Mouse (Mus musculus): ENCODE measurements around the gene Dgke. TPM values are rescaled to one million over a fixed set of nuclear protein-coding genes. Genes with fewer than 3 reads are reported as not detected.
"Not testable (repeated sequence)": the region's sequence is repeated elsewhere in the genome, so short reads cannot be mapped to it uniquely, and the experiment has no call there.

Gene Dgke
- total RNA-seq, 2 experiments from 2014 or later = 54.2 to 55.2 TPM

DNA sequence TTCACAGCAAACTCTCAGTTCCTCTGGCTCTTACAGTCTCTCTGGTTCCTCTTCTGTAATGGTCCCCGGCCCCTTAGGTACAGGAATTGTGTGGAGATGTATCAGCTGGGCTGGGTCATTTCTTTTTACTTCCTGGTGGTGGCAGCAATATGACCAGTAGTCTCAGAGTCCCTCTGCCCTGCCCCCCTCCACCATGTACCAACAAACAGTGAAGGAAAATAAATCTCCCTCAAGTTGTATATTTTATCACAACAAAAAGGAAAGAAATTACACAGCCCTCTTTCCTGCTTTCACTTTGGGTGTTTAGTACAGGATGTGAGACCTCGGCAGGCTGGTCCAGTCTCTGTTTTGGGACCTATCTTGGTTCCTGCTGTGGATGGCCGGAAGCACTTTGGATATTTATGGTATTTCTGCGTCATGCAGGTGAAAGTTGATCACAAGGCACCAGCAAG is 9.7 kb upstream of the Dgke start:
- no peak for DNase-seq (ENCODE audit: low spot score in 2 of 2)

- peak; percentile 9 to 33 for DNase-seq (ENCODE audit: low spot score in 2 of 2)
These were observed 8.2 kb upstream of the Dgke start for GRCm38 (mm10) chr11:89074783-89075413.

GRCm38 (mm10) chr11:89073541-89073940 is 6.9 kb upstream of the Dgke start, which contains the start of gene Gm525:
Gm525 (plus strand) TSS chr11:89073841.
- no peak for DNase-seq (ENCODE audit: low spot score in 2 of 2)

GRCm38 (mm10) chr11:89071522-89071921 is 4.9 kb upstream of the Dgke start:
- DNase-seq (ENCODE audit: low spot score in 2 of 2) = no peak

DNA sequence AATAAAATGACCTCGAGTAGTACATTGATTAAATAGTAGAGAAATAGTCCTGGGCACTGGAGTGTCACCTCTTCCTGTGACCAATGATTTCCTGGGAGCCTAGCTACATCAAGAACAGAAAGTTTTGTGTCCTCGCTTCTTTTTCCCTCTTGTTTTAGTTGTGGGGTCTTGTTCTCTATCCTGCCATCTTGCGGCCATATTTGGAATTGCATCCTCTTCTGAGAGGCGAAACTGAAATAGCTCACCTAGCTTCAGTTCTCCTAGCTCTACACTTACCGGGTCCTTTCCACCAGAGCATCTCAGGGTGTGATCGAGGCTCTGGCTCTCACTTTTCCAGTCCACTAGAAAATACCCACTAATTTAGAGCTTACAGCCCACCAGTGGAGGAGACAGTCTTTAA is 2.7 kb upstream of the Dgke start:
- DNase-seq (ENCODE audit: low spot score in 2 of 2) = peak; percentile 44 to 64

- no peak for DNase-seq (ENCODE audit: low spot score in 2 of 2)
These were observed 2.0 kb upstream of the Dgke start for GRCm38 (mm10) chr11:89068649-89069048.

- DNase-seq (ENCODE audit: low spot score in 2 of 2) = no peak
These were observed 1.3 kb upstream of the Dgke start for GRCm38 (mm10) chr11:89067871-89068490.

GRCm38 (mm10) chr11:89067301-89067822 is 712 bp upstream of the Dgke start:
- DNase-seq (ENCODE audit: low spot score in 2 of 2) = no peak

- no peak for DNase-seq (ENCODE audit: low spot score in 2 of 2)
These were observed 524 bp downstream of the Dgke start for GRCm38 (mm10) chr11:89066126-89066525.

DNA sequence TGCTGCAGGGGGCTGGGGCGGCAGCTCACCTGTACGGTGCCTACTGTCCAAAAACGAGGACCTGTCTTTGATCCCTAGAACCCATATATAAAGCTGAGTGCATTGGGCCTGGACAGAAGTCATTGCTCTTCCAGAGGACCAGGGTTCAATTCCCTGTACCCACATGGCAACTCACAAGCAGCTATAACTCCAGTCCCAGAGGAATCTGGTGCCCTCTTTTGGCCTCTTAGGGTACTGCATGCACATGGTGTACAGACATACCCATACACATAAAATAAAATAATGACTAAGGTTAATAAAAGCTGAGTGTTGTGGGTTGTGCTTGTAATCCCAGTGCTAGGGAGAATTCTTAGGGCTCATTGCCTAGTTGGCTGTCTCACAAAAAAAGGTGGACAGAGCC is 1.4 kb downstream of the Dgke start:
- DNase-seq (ENCODE audit: low spot score in 2 of 2) = no peak

- no peak for DNase-seq (ENCODE audit: low spot score in 2 of 2)
These were observed 2.3 kb downstream of the Dgke start for GRCm38 (mm10) chr11:89064312-89064711.

- DNase-seq (ENCODE audit: low spot score in 2 of 2) = no peak
These were observed 5.3 kb downstream of the Dgke start for GRCm38 (mm10) chr11:89061362-89061761.

- peak; percentile 87 to 94 for DNase-seq (ENCODE audit: low spot score in 2 of 2)
These were observed 6.1 kb downstream of the Dgke start for GRCm38 (mm10) chr11:89060423-89061089.

GRCm38 (mm10) chr11:89059919-89060422 is 6.7 kb downstream of the Dgke start:
- peak; percentile 31 to 51 for DNase-seq (ENCODE audit: low spot score in 2 of 2)

- DNase-seq (ENCODE audit: low spot score in 2 of 2) = no peak
These were observed 8.0 kb downstream of the Dgke start for GRCm38 (mm10) chr11:89058515-89059270.

DNA sequence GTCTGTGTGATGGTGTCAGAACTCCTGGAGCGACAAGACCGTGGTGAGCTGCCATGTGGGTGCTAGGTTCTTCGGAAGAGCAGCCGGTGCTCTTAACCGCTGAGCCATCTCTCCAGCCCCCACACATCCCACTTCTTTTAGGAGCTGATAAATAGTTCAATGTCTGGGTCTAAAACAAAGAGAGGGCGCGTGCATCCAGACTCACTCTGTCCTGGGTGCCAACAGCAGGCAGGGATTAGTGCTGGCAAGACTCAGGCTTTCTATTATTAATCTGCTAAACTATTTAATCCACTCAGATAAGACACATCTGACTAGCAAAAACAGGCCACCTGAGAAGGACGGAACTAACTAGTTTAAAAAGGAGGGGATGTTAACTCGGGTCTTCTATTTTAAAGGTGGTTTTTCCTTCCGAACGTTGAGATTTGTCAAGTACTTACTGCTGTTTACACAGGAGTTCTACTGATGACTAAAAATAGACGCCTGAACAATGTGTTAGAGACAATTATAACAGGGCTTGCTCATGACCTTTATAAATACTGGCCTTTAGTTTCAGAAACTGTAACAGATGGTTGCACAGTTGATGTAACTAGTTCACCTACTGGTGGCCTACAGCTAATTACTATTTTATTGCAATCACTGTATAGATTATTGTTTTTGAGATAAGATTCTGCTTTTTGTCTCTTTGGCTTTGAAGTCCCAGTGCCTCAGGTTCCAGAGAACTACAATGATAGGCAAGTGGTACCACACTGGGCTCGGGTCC is 10.5 kb downstream of the Dgke start:
- DNase-seq (ENCODE audit: low spot score in 2 of 2) = no peak

- no peak for DNase-seq (ENCODE audit: low spot score in 2 of 2)
These were observed 14.9 kb downstream of the Dgke start for GRCm38 (mm10) chr11:89051767-89052166.

DNA sequence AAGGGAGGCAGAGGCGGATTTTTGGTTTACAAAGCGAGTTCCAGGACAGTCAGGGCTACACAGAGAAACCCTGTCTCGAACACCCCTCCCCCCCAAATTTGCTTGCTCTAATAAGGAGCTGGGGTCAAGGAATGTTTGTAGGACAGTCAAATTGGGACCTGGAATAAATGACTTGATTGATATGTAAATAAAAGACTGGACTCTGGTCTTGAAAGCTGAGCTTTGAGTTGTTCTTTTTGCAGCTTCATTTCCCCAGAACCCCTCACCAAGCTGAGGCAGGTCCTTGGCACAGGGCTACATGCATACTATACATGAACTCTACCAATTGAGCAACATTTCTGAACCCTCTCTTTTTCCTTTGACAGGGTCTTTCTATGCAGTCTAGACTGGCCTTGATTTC is 20.6 kb downstream of the Dgke start:
- no peak for DNase-seq (ENCODE audit: low spot score in 2 of 2)

DNA sequence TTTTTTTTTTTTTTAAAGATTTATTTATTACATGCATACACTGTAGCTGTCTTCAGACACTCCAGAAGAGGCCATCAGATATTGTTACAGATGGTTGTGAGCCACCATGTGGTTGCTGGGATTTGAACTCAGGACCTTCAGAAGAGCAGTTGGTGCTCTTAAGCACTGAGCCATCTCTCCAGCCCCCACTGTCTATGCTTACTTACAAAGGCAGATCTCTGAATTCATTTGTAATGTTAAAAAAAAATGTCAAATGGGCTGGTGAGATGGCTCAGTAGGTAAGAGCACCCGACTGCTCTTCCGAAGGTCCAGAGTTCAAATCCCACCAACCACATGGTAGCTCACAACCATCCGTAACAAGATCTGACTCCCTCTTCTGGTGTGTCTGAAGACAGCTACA is 21.1 kb downstream of the Dgke start:
- not testable (repeated sequence) for DNase-seq (ENCODE audit: low spot score in 2 of 2)

- DNase-seq (ENCODE audit: low spot score in 2 of 2) = no peak
These were observed 23.6 kb downstream of the Dgke start for GRCm38 (mm10) chr11:89043046-89043445.

All from left cerebral cortex, adult 18-20 months (tissue).